10 mouse cellular contexts compared by ENCODE assay signal in genomic region chr6:54507808-54508207, GRCm38 (mm10). TPM values are rescaled to one million over a fixed set of nuclear protein-coding genes. Genes with fewer than 3 reads are reported as not detected.
DNase-seq lines count a peak whose midpoint lies in the region; ATAC-seq and TF ChIP-seq lines count a peak whose summit lies in the region.
"Had no signal": no experiment of that assay in that cellular context is flagged by ENCODE, and none has a peak within 500 bp of the region (broad histone marks: within the 10 kb centered on the region; RNA-seq: fewer than 3 reads in every experiment).

No protein-coding gene starts in this region.

- no peak for TF ChIP-seq CTCF in lung, embryonic 14.5 days (IDR thresholded peaks at IDR 0.05; ENCODE audit: low read depth)
- no peak for TF ChIP-seq CTCF in hindbrain, postnatal 0 days (IDR thresholded peaks at IDR 0.05; ENCODE audit: low read depth)

- H3K9ac ChIP-seq in lung, embryonic 14.5 days, result no peak overlapping the region
- no peak overlapping the region for H3K9ac ChIP-seq in forebrain, embryonic 14.5 days (ENCODE audit: low read length)
- no peak overlapping the region for H3K9ac ChIP-seq in hindbrain, postnatal 0 days (replicated peaks; ENCODE audit: low read length)
- no peak overlapping the region for H3K9ac ChIP-seq in neural tube, embryonic 14.5 days (replicated peaks; ENCODE audit: low read depth, low read length)

- H3K27me3 ChIP-seq in lung, embryonic 14.5 days (ENCODE audit: insufficient read depth, low read length), result no peaks in the 10 kb centered on the region
- no peaks in the 10 kb centered on the region for H3K27me3 ChIP-seq in forebrain, embryonic 14.5 days (replicated peaks; ENCODE audit: control insufficient read depth, insufficient read depth, low read length)
- H3K27me3 ChIP-seq in hindbrain, postnatal 0 days (ENCODE audit: insufficient read depth, low read length), result no peaks in the 10 kb centered on the region
- H3K27me3 ChIP-seq in neural tube, embryonic 14.5 days (ENCODE audit: control insufficient read depth, insufficient read depth, low read length), result no peaks in the 10 kb centered on the region

- H3K4me3 ChIP-seq in lung, embryonic 14.5 days (ENCODE audit: low read depth, low read length), result no peak overlapping the region
- no peak overlapping the region for H3K4me3 ChIP-seq in forebrain, embryonic 14.5 days (ENCODE audit: low read depth, low read length)
- no peak overlapping the region for H3K4me3 ChIP-seq in hindbrain, postnatal 0 days (ENCODE audit: low read length)
- H3K4me3 ChIP-seq in neural tube, embryonic 14.5 days (ENCODE audit: low read depth, low read length), result no peak overlapping the region
- H3K4me3 ChIP-seq: heart, adult 2 months had no signal

- H3K27ac ChIP-seq in lung, embryonic 14.5 days (ENCODE audit: low read depth), result peak overlapping the region; percentile 71
- H3K27ac ChIP-seq in forebrain, embryonic 14.5 days (ENCODE audit: low read depth, low read length), result peak overlapping the region; percentile 78
- H3K27ac ChIP-seq in hindbrain, postnatal 0 days, result peak overlapping the region; percentile 42
- peak overlapping the region; percentile 70 for H3K27ac ChIP-seq in neural tube, embryonic 14.5 days (ENCODE audit: low read depth, low read length)
- H3K27ac ChIP-seq: heart, adult 2 months had no signal

- DNase-seq in lung, embryonic 14.5 days, result no peak
- DNase-seq in lung, postnatal 4 days, result no peak
- peak; percentile 29 for DNase-seq in forebrain, embryonic 14.5 days (ENCODE audit: low spot score)
- DNase-seq in hindbrain, postnatal 0 days (ENCODE audit: low spot score), result no peak
- DNase-seq in gastrocnemius, adult 8-10 months (ENCODE audit: low spot score in 2 of 2), result no peak
- no peak for DNase-seq in left cerebral cortex, adult 9 months (ENCODE audit: low spot score in 2 of 2)
- DNase-seq: kidney, postnatal 10 days; thymus, adult 2 months had no signal

- H3K4me2 ChIP-seq in lung, embryonic 14.5 days, result no peak overlapping the region
- H3K4me2 ChIP-seq in forebrain, embryonic 14.5 days (ENCODE audit: low read length), result no peak overlapping the region
- no peak overlapping the region for H3K4me2 ChIP-seq in hindbrain, postnatal 0 days (ENCODE audit: low read depth, low read length)
- H3K4me2 ChIP-seq in neural tube, embryonic 14.5 days (ENCODE audit: low read depth, low read length), result no peak overlapping the region

- 44% methylated on average over 5 of the region's 5 CpGs for WGBS in lung, embryonic 14.5 days
- WGBS in forebrain, embryonic 14.5 days, result 47% methylated on average over 5 of the region's 5 CpGs
- WGBS in hindbrain, postnatal 0 days, result 61% methylated on average over 5 of the region's 5 CpGs
- WGBS in neural tube, embryonic 14.5 days, result 64% methylated on average over 5 of the region's 5 CpGs

- H3K4me1 ChIP-seq in lung, embryonic 14.5 days (ENCODE audit: insufficient read depth), result no peaks in the 10 kb centered on the region
- peaks cover 14% of the 10 kb centered on the region for H3K4me1 ChIP-seq in forebrain, embryonic 14.5 days (ENCODE audit: control insufficient read depth, insufficient read depth, low read length)
- H3K4me1 ChIP-seq in hindbrain, postnatal 0 days (ENCODE audit: insufficient read depth, low read length), result 0 out of 2 replicates have a peak, but pooled peaks cover 3% of the 10 kb centered on the region
- peaks cover 11% of the 10 kb centered on the region for H3K4me1 ChIP-seq in neural tube, embryonic 14.5 days (ENCODE audit: control insufficient read depth, insufficient read depth, low read length)

- no peaks in the 10 kb centered on the region for H3K36me3 ChIP-seq in lung, embryonic 14.5 days (ENCODE audit: insufficient read depth)
- peaks cover 61% of the 10 kb centered on the region for H3K36me3 ChIP-seq in forebrain, embryonic 14.5 days (ENCODE audit: control insufficient read depth, insufficient read depth, low read length)
- H3K36me3 ChIP-seq in hindbrain, postnatal 0 days (ENCODE audit: insufficient read depth, low read length), result 0 out of 2 replicates have a peak, but pooled peaks cover 18% of the 10 kb centered on the region
- no peaks in the 10 kb centered on the region for H3K36me3 ChIP-seq in neural tube, embryonic 14.5 days (ENCODE audit: control insufficient read depth, insufficient read depth, low read length)

- H3K9me3 ChIP-seq in lung, embryonic 14.5 days (ENCODE audit: low read depth, low read length), result no peaks in the 10 kb centered on the region
- H3K9me3 ChIP-seq in forebrain, embryonic 14.5 days (replicated peaks; ENCODE audit: control insufficient read depth, low read length), result no peaks in the 10 kb centered on the region
- H3K9me3 ChIP-seq in hindbrain, postnatal 0 days (ENCODE audit: low read length), result no peaks in the 10 kb centered on the region
- no peaks in the 10 kb centered on the region for H3K9me3 ChIP-seq in neural tube, embryonic 14.5 days (ENCODE audit: control insufficient read depth, low read length)

- ATAC-seq in lung, embryonic 14.5 days (ENCODE audit: insufficient read depth), result peak; percentile 42
- peak; percentile 24; the same call in 1 of the 2 replicates for ATAC-seq in forebrain, embryonic 14.5 days
- ATAC-seq in hindbrain, postnatal 0 days, result 0 out of 2 replicates have a peak, but pooled peaks have one; percentile 1
- peak; percentile 49; the same call in 1 of the 2 replicates for ATAC-seq in neural tube, embryonic 14.5 days (ENCODE audit: low read depth)

RNA-seq across cellular contexts. Expression of gene Scrn1, which starts 58.5 kb away (rescaled TPM):
- polyA plus RNA-seq in lung, embryonic 14.5 days (2014; fragmentation: Nextera tagmentation; extraction: Ambion mirVana), result 1.9 and 2.4 TPM in 2 replicates
- 125 and 134 TPM in 2 replicates for polyA plus RNA-seq in forebrain, embryonic 14.5 days (2014; fragmentation: Nextera tagmentation; extraction: Ambion mirVana)
- total RNA-seq in hindbrain, postnatal 0 days (2014; rRNA removed), result 117 and 121 TPM in 2 replicates
- polyA plus RNA-seq in hindbrain, postnatal 0 days (2015; fragmentation: Nextera tagmentation; extraction: Ambion mirVana), result 91.7 and 93.2 TPM in 2 replicates
- 109 and 110 TPM in 2 replicates for polyA plus RNA-seq in neural tube, embryonic 14.5 days (2014; fragmentation: Nextera tagmentation; extraction: Ambion mirVana)
- 1 to 10 TPM in 2 of 4 experiments, under 1 TPM in 2; 0.80 to 1.7 (median 1.2) TPM for total RNA-seq in gastrocnemius, adult 8-10 months (2022)

Comparison
In these comparisons a context has a peak if more than half of its experiments do, and no peak if none do; other contexts are left out.
1. RNA of gene Scrn1, which starts 58.5 kb away (polyA plus RNA-seq): 125 to 134 TPM in forebrain, embryonic 14.5 days, 109 to 110 TPM in neural tube, embryonic 14.5 days and 91.7 to 93.2 TPM in hindbrain, postnatal 0 days; 1.9 to 2.4 TPM in lung, embryonic 14.5 days; every median in the first group is over 10 times any median in the second.
2. Peak in every context shown above with its lines, with median percentiles within 50 percentile points of each other: ATAC-seq and H3K27ac ChIP-seq.